In genomic region chr6:84640324-84641061, GRCm38 (mm10) we compare ENCODE assay signal across 10 mouse cellular contexts. TPM values are rescaled to one million over a fixed set of nuclear protein-coding genes. Genes with fewer than 3 reads are reported as not detected.
DNase-seq lines count a peak whose midpoint lies in the region; ATAC-seq and TF ChIP-seq lines count a peak whose summit lies in the region.
"Had no signal": no experiment of that assay in that cellular context is flagged by ENCODE, and none has a peak within 500 bp of the region (broad histone marks: within the 10 kb centered on the region; RNA-seq: fewer than 3 reads in every experiment).

No protein-coding gene starts in this region.

- H3K9me3 ChIP-seq in liver, embryonic 12.5 days (replicated peaks): no peaks in the 10 kb centered on the region
- no peaks in the 10 kb centered on the region for H3K9me3 ChIP-seq in stomach, embryonic 16.5 days (replicated peaks; ENCODE audit: control insufficient read depth, low read length)
- H3K9me3 ChIP-seq: limb, embryonic 13.5 days had no signal

- no peak for TF ChIP-seq POLR2A in brain, embryonic 14.5 days (IDR thresholded peaks at IDR 0.05; ENCODE audit: borderline replicate concordance, extremely low read depth, insufficient read depth, insufficient read length, poor library complexity, severe bottlenecking)

- H3K36me3 ChIP-seq in liver, embryonic 12.5 days: no peaks in the 10 kb centered on the region
- no peaks in the 10 kb centered on the region for H3K36me3 ChIP-seq in stomach, embryonic 16.5 days (ENCODE audit: control insufficient read depth, insufficient read depth, low read length)
- H3K36me3 ChIP-seq: limb, embryonic 13.5 days had no signal

- 40% methylated on average over 9 of the region's 9 CpGs for WGBS in liver, embryonic 12.5 days (ENCODE audit: insufficient replicate concordance)
- 17% methylated on average over 9 of the region's 9 CpGs for WGBS in stomach, embryonic 16.5 days

- no peak overlapping the region for H3K4me3 ChIP-seq in liver, embryonic 12.5 days
- no peak overlapping the region for H3K4me3 ChIP-seq in stomach, embryonic 16.5 days (replicated peaks; ENCODE audit: low read length)
- H3K4me3 ChIP-seq: limb, embryonic 13.5 days had no signal

- H3K9ac ChIP-seq in liver, embryonic 12.5 days: no peak overlapping the region
- no peak overlapping the region for H3K9ac ChIP-seq in stomach, embryonic 16.5 days (ENCODE audit: low read length)
- H3K9ac ChIP-seq: limb, embryonic 13.5 days had no signal

- H3K4me2 ChIP-seq in liver, embryonic 12.5 days: no peak overlapping the region
- H3K4me2 ChIP-seq in stomach, embryonic 16.5 days (ENCODE audit: low read depth, low read length): no peak overlapping the region
- H3K4me2 ChIP-seq: limb, embryonic 13.5 days had no signal

- 0 out of 2 replicates have a peak overlapping the region, but pooled peaks have one; percentile 8 for H3K27ac ChIP-seq in liver, embryonic 12.5 days
- H3K27ac ChIP-seq in stomach, embryonic 16.5 days (ENCODE audit: low read length): peak overlapping the region; percentile 51; the same call in 1 of the 2 replicates
- H3K27ac ChIP-seq: limb, embryonic 13.5 days had no signal

- no peaks in the 10 kb centered on the region for H3K27me3 ChIP-seq in liver, embryonic 12.5 days (replicated peaks)
- H3K27me3 ChIP-seq in stomach, embryonic 16.5 days (ENCODE audit: control insufficient read depth, insufficient read depth, low read length): no peaks in the 10 kb centered on the region
- H3K27me3 ChIP-seq: limb, embryonic 13.5 days; Patski had no signal

- peak; percentile 15 for DNase-seq in A20 (ENCODE audit: low read depth, low spot score)
- DNase-seq in brain, embryonic 14.5 days (ENCODE audit: low read depth): peak; percentile 4
- peak; percentile 17 for DNase-seq in heart, postnatal 4 days
- DNase-seq in left cerebral cortex, adult 9 months (ENCODE audit: low spot score in 2 of 2): no peak
- DNase-seq in left cerebral cortex, postnatal 36 days (ENCODE audit: low spot score in 2 of 2): no peak
- no peak for DNase-seq in right cerebral cortex, adult 2 months (ENCODE audit: low spot score in 2 of 2)

- peak; percentile 70 for ATAC-seq in liver, embryonic 12.5 days
- peak; percentile 92 for ATAC-seq in stomach, embryonic 16.5 days (ENCODE audit: insufficient read depth, low FRiP score)
- ATAC-seq: Patski had no signal

- intact Hi-C loops in left cerebral cortex, postnatal 36 days (cut with DNase I): no loop called here

- H3K4me1 ChIP-seq in liver, embryonic 12.5 days: peaks cover 23% of the 10 kb centered on the region
- peaks cover 22% of the 10 kb centered on the region for H3K4me1 ChIP-seq in stomach, embryonic 16.5 days (ENCODE audit: control insufficient read depth, insufficient read depth, low read length)
- H3K4me1 ChIP-seq: limb, embryonic 13.5 days had no signal

- no peak for TF ChIP-seq CTCF in brain, embryonic 14.5 days (IDR thresholded peaks at IDR 0.05; ENCODE audit: borderline replicate concordance, extremely low read depth, insufficient read depth, insufficient read length)

RNA-seq across cellular contexts. Expression of gene Cyp26b1, which starts 46.8 kb away (rescaled TPM):
- 10.0 and 56.1 TPM in 2 replicates for polyA plus RNA-seq in brain, embryonic 14.5 days (2012; rRNA removed)
- 1 to 10 TPM; 2.1 to 2.3 TPM for total RNA-seq in heart, postnatal 4 days (2021)
- polyA plus RNA-seq in liver, embryonic 12.5 days (2016; fragmentation: Nextera tagmentation; extraction: Ambion mirVana): 0.23 and 0.25 TPM in 2 replicates
- polyA plus RNA-seq in stomach, embryonic 16.5 days (2015; fragmentation: Nextera tagmentation; extraction: Ambion mirVana): 1.6 and 1.7 TPM in 2 replicates
- total RNA-seq in left cerebral cortex, postnatal 36 days (2021): 10 to 100 TPM in 1 of 2 experiments, 1 to 10 TPM in 1; 7.5 to 14.9 TPM

Comparison
In these comparisons a context has a peak if more than half of its experiments do, and no peak if none do; other contexts are left out.
1. DNase-seq: peak in A20 (single experiment), brain, embryonic 14.5 days (single experiment) and heart, postnatal 4 days (single experiment); none in left cerebral cortex, adult 9 months (0 of 2), left cerebral cortex, postnatal 36 days (0 of 2) and right cerebral cortex, adult 2 months (0 of 2).